In the genomic region with DNA sequence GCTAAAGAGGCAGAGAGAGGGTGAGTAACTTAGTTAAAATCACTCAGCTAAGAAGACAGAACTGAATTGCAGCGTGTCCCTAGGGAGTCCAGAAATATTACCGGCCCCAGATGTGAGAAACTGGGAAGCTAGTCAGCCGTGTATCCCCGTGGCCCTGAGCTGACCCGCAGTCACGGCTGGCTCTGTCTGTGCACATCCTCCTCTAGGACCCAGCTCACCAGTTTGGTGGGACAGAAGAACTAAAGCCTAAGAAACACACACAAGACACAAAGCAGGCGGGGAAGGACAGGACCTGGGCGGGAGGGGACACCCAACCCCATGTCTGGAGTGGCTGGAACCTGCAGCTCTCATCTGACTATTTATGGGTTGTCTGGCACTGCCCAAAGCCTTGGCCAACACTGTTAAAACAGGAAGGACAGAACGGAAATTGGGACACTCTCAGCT, we compare ENCODE assay signal across 8 mouse cellular contexts. TPM values are rescaled to one million over a fixed set of nuclear protein-coding genes. Genes with fewer than 3 reads are reported as not detected.
DNase-seq lines count a peak whose midpoint lies in the region; ATAC-seq and TF ChIP-seq lines count a peak whose summit lies in the region.

No protein-coding gene starts in this region.

- no peak for TF ChIP-seq CTCF in forebrain, postnatal 0 days (IDR thresholded peaks at IDR 0.05; ENCODE audit: low read depth)

- H3K27ac ChIP-seq in brown adipose tissue, adult 24 weeks (replicated peaks; ENCODE audit: low read depth, low read length), result 0 out of 2 replicates have a peak overlapping the region, but pooled peaks have one; percentile 26
- no peak overlapping the region for H3K27ac ChIP-seq in heart, embryonic 11.5 days (ENCODE audit: low read depth, low read length)
- no peak overlapping the region for H3K27ac ChIP-seq in intestine, embryonic 16.5 days (ENCODE audit: low read length)
- H3K27ac ChIP-seq in forebrain, postnatal 0 days (ENCODE audit: low read depth, low read length), result no peak overlapping the region

- ATAC-seq in heart, embryonic 11.5 days (replicated peaks; ENCODE audit: insufficient number of reproducible peaks, low FRiP score, low TSS enrichment), result no peak
- ATAC-seq in intestine, embryonic 16.5 days, result no peak
- no peak for ATAC-seq in forebrain, postnatal 0 days

- no peaks in the 10 kb centered on the region for H3K9me3 ChIP-seq in heart, embryonic 11.5 days (replicated peaks; ENCODE audit: control insufficient read depth, low read length)
- no peaks in the 10 kb centered on the region for H3K9me3 ChIP-seq in intestine, embryonic 16.5 days (ENCODE audit: control insufficient read depth, low read length)
- no peaks in the 10 kb centered on the region for H3K9me3 ChIP-seq in forebrain, postnatal 0 days (ENCODE audit: low read length)

- H3K36me3 ChIP-seq in heart, embryonic 11.5 days (ENCODE audit: control insufficient read depth, insufficient read depth, low read length), result no peaks in the 10 kb centered on the region
- no peaks in the 10 kb centered on the region for H3K36me3 ChIP-seq in intestine, embryonic 16.5 days (ENCODE audit: control insufficient read depth, insufficient read depth, low read length)
- no peaks in the 10 kb centered on the region for H3K36me3 ChIP-seq in forebrain, postnatal 0 days (ENCODE audit: insufficient read depth)

- 0 out of 2 replicates have a peak overlapping the region, but pooled peaks have one; percentile 2 for H3K4me3 ChIP-seq in brown adipose tissue, adult 24 weeks (ENCODE audit: insufficient read depth, low read depth, low read length)
- no peak overlapping the region for H3K4me3 ChIP-seq in heart, embryonic 11.5 days (ENCODE audit: low read depth, low read length)
- H3K4me3 ChIP-seq in intestine, embryonic 16.5 days (ENCODE audit: low read length), result no peak overlapping the region
- H3K4me3 ChIP-seq in forebrain, postnatal 0 days (ENCODE audit: low read depth, low read length), result no peak overlapping the region

- peak overlapping the region; percentile 41; the same call in 1 of the 2 replicates for H3K4me2 ChIP-seq in heart, embryonic 11.5 days
- no peak overlapping the region for H3K4me2 ChIP-seq in intestine, embryonic 16.5 days (ENCODE audit: low read depth, low read length)
- H3K4me2 ChIP-seq in forebrain, postnatal 0 days (ENCODE audit: low read depth), result no peak overlapping the region

- no peak overlapping the region for H3K9ac ChIP-seq in heart, embryonic 11.5 days (ENCODE audit: low read depth, low read length)
- H3K9ac ChIP-seq in intestine, embryonic 16.5 days (ENCODE audit: low read depth, low read length), result no peak overlapping the region
- no peak overlapping the region for H3K9ac ChIP-seq in forebrain, postnatal 0 days

- no peaks in the 10 kb centered on the region for H3K27me3 ChIP-seq in heart, embryonic 11.5 days (ENCODE audit: control insufficient read depth, insufficient read depth, low read length)
- no peaks in the 10 kb centered on the region for H3K27me3 ChIP-seq in intestine, embryonic 16.5 days (replicated peaks; ENCODE audit: control insufficient read depth, insufficient read depth, low read length)
- no peaks in the 10 kb centered on the region for H3K27me3 ChIP-seq in forebrain, postnatal 0 days (ENCODE audit: insufficient read depth, low read length)

- peak; percentile 77 to 80 for DNase-seq in B cell, adult 2 months
- DNase-seq in lung, postnatal 14 days, result peak; percentile 32
- no peak for DNase-seq in left cerebral cortex, postnatal 4 days
- DNase-seq in forebrain, postnatal 0 days, result no peak
- no peak for DNase-seq in frontal cortex, postnatal 14 days (ENCODE audit: low spot score in 2 of 2)

- intact Hi-C loops in left cerebral cortex, postnatal 4 days (cut with DNase I), result no loop called here

- WGBS in heart, embryonic 11.5 days (ENCODE audit: insufficient replicate concordance), result 57% methylated on average over 9 of the region's 9 CpGs
- WGBS in intestine, embryonic 16.5 days, result 46% methylated on average over 9 of the region's 9 CpGs
- WGBS in forebrain, postnatal 0 days, result 68% methylated on average over 9 of the region's 9 CpGs

- H3K4me1 ChIP-seq in brown adipose tissue, adult 24 weeks (ENCODE audit: control insufficient read depth, insufficient read depth, insufficient read length, low read length), result no peaks in the 10 kb centered on the region; the same call in 1 of the 2 replicates
- H3K4me1 ChIP-seq in heart, embryonic 11.5 days (ENCODE audit: control insufficient read depth, insufficient read depth, low read length), result 0 out of 2 replicates have a peak, but pooled peaks cover 3% of the 10 kb centered on the region
- H3K4me1 ChIP-seq in intestine, embryonic 16.5 days (ENCODE audit: control insufficient read depth, insufficient read depth, low read length), result no peaks in the 10 kb centered on the region
- no peaks in the 10 kb centered on the region for H3K4me1 ChIP-seq in forebrain, postnatal 0 days (ENCODE audit: insufficient read depth)

RNA-seq across cellular contexts. Expression of a gene that starts 4.4 kb away (rescaled TPM):
- 0.40 and 0.46 TPM in 2 replicates for polyA plus RNA-seq in brown adipose tissue, adult 24 weeks (2012; ENCODE audit: insufficient read depth, insufficient read length, missing spikeins)
- polyA plus RNA-seq in heart, embryonic 11.5 days (2014; fragmentation: Nextera tagmentation; extraction: Ambion mirVana), result 0.21 and 0.34 TPM in 2 replicates
- 0.15 and 0.18 TPM in 2 replicates for polyA plus RNA-seq in intestine, embryonic 16.5 days (2015; fragmentation: Nextera tagmentation; extraction: Ambion mirVana)
- total RNA-seq in left cerebral cortex, postnatal 4 days (2021), result under 1 TPM; 0.14 to 0.30 TPM
- 0.14 and 0.23 TPM in 2 replicates for total RNA-seq in forebrain, postnatal 0 days (2014; rRNA removed)
- 0.13 and 0.17 TPM in 2 replicates for polyA plus RNA-seq in forebrain, postnatal 0 days (2015; fragmentation: Nextera tagmentation; extraction: Ambion mirVana)

RNA-seq across cellular contexts. Expression of a gene that starts 17.7 kb away (rescaled TPM):
- polyA plus RNA-seq in brown adipose tissue, adult 24 weeks (2012; ENCODE audit: insufficient read depth, insufficient read length, missing spikeins), result 7.3 and 8.3 TPM in 2 replicates
- 7.4 and 7.8 TPM in 2 replicates for polyA plus RNA-seq in heart, embryonic 11.5 days (2014; fragmentation: Nextera tagmentation; extraction: Ambion mirVana)
- 27.2 and 29.8 TPM in 2 replicates for polyA plus RNA-seq in intestine, embryonic 16.5 days (2015; fragmentation: Nextera tagmentation; extraction: Ambion mirVana)
- total RNA-seq in left cerebral cortex, postnatal 4 days (2021), result 10 to 100 TPM; 12.2 to 13.4 TPM
- total RNA-seq in forebrain, postnatal 0 days (2014; rRNA removed), result 10.9 and 16.0 TPM in 2 replicates
- 8.4 and 9.7 TPM in 2 replicates for polyA plus RNA-seq in forebrain, postnatal 0 days (2015; fragmentation: Nextera tagmentation; extraction: Ambion mirVana)

RNA-seq across cellular contexts. Expression of a gene that starts 19.8 kb away (rescaled TPM):
- polyA plus RNA-seq in brown adipose tissue, adult 24 weeks (2012; ENCODE audit: insufficient read depth, insufficient read length, missing spikeins), result 3.6 and 5.2 TPM in 2 replicates
- 0.74 and 1.5 TPM in 2 replicates for polyA plus RNA-seq in heart, embryonic 11.5 days (2014; fragmentation: Nextera tagmentation; extraction: Ambion mirVana)
- polyA plus RNA-seq in intestine, embryonic 16.5 days (2015; fragmentation: Nextera tagmentation; extraction: Ambion mirVana), result 1.9 and 2.4 TPM in 2 replicates
- 1 to 10 TPM in 1 of 2 experiments, under 1 TPM in 1; 0.97 to 1.8 TPM for total RNA-seq in left cerebral cortex, postnatal 4 days (2021)
- total RNA-seq in forebrain, postnatal 0 days (2014; rRNA removed), result 0.52 and 1.2 TPM in 2 replicates
- 1.7 TPM in 2 replicates for polyA plus RNA-seq in forebrain, postnatal 0 days (2015; fragmentation: Nextera tagmentation; extraction: Ambion mirVana)

RNA-seq across cellular contexts. Expression of a gene that starts 33.8 kb away (rescaled TPM):
- 16.0 and 17.2 TPM in 2 replicates for polyA plus RNA-seq in brown adipose tissue, adult 24 weeks (2012; ENCODE audit: insufficient read depth, insufficient read length, missing spikeins)
- 6.6 and 6.7 TPM in 2 replicates for polyA plus RNA-seq in heart, embryonic 11.5 days (2014; fragmentation: Nextera tagmentation; extraction: Ambion mirVana)
- polyA plus RNA-seq in intestine, embryonic 16.5 days (2015; fragmentation: Nextera tagmentation; extraction: Ambion mirVana), result 13.0 and 14.2 TPM in 2 replicates
- total RNA-seq in left cerebral cortex, postnatal 4 days (2021), result 10 to 100 TPM; 42.8 to 46.5 TPM
- total RNA-seq in forebrain, postnatal 0 days (2014; rRNA removed), result 36.9 and 43.2 TPM in 2 replicates
- polyA plus RNA-seq in forebrain, postnatal 0 days (2015; fragmentation: Nextera tagmentation; extraction: Ambion mirVana), result 63.6 and 68.4 TPM in 2 replicates

RNA-seq across cellular contexts. Expression of a gene that starts 47.0 kb away (rescaled TPM):
- polyA plus RNA-seq in brown adipose tissue, adult 24 weeks (2012; ENCODE audit: insufficient read depth, insufficient read length, missing spikeins), result 26.4 and 28.6 TPM in 2 replicates
- 11.3 and 16.4 TPM in 2 replicates for polyA plus RNA-seq in heart, embryonic 11.5 days (2014; fragmentation: Nextera tagmentation; extraction: Ambion mirVana)
- polyA plus RNA-seq in intestine, embryonic 16.5 days (2015; fragmentation: Nextera tagmentation; extraction: Ambion mirVana), result 19.8 and 20.8 TPM in 2 replicates
- 10 to 100 TPM; 86.2 to 91.5 TPM for total RNA-seq in left cerebral cortex, postnatal 4 days (2021)
- total RNA-seq in forebrain, postnatal 0 days (2014; rRNA removed), result 31.6 and 38.2 TPM in 2 replicates
- polyA plus RNA-seq in forebrain, postnatal 0 days (2015; fragmentation: Nextera tagmentation; extraction: Ambion mirVana), result 12.8 and 18.6 TPM in 2 replicates

Comparison
In these comparisons a context has a peak if more than half of its experiments do, and no peak if none do; other contexts are left out.
1. DNase-seq: peak in B cell, adult 2 months (2 of 2) and lung, postnatal 14 days (single experiment); none in left cerebral cortex, postnatal 4 days (single experiment), forebrain, postnatal 0 days (single experiment) and frontal cortex, postnatal 14 days (0 of 2).